Mouse (Mus musculus) macrophage (primary cell): ENCODE results near the gene Otulin. TPM values are rescaled to one million over a fixed set of nuclear protein-coding genes. Genes with fewer than 3 reads are reported as not detected.

Source experiments
- H3K27ac ChIP-seq: fragments of 350-480 bp; formaldehyde crosslinking; 2 replicates; pipeline ENCODE4 v1.9.0; 2021
- H3K36me3 ChIP-seq: fragments of 350-480 bp; formaldehyde crosslinking; 2 replicates; pipeline ENCODE4 v1.9.0; 2021; ENCODE audit errors: inconsistent target
- H3K4me3 ChIP-seq: fragments of 350-480 bp; formaldehyde crosslinking; 2 replicates; pipeline ENCODE4 v1.9.0; 2021; ENCODE audit errors: inconsistent target
- H3K79me2 ChIP-seq: fragments of 350-480 bp; formaldehyde crosslinking; 2 replicates; pipeline ENCODE4 v1.9.0; 2021; ENCODE audit errors: inconsistent target
- WGBS: methylation state at CpG from one replicate; pipeline ENCODE4 v1.1.7; 2026; ENCODE audit warnings: inconsistent platforms; ENCODE audit not compliant: missing documents; 5-methylcytosine and 5-hydroxymethylcytosine counted together
- polyA plus RNA-seq: library from polyadenylated mRNA; stranded (reverse); fragments of 250-400 nt; gene quantifications from 3 replicates; pipeline ENCODE4 v1.2.4, GENCODE M21; 2018; ENCODE audit warnings: inconsistent platforms

Otulin gene
- polyA plus RNA-seq, 1 experiment from 2014 or later: 52.3 TPM

DNA sequence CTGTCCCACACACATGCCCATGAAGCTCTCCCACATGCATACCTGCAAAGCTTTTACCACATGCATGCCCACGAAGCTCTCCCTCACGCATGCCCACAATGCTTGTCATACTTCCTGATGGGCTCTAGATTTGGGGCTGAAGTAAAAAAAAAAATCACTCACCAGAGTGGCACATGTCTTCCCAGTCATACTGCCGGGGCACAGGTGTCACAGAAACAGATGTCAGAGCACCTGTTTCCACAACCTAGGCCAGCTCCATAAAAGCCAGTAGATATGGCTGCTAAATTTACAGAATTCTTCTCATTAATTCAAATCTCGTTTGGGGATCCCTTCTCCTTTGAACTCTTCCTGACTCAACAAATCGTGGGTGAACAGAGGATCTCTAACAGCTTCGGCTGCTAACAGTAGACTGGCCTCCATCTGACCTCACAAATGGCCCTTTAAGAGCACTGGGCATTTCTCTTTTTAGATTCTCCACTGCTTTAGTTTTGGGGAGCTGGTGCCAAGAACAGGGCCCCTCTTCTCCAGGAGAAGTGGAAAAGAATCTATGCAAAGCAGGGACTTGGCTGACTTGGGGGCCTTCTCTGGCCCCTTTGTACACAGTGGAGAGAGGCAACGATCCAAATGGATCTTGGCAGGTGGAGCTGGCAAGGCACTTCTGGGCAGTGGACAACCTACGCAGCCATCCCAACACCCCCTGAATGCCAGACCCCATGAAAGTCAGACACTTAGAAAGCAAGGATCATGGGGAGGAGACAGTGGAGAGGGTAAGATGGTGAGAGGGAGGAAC is 55.3 kb downstream of the Otulin start:
- 88% methylated on average over 8 of the region's 8 CpGs for WGBS
- Histone ChIP-seq H3K4me3 (no peak overlapping the region), H3K79me2 (no peaks in the 10 kb centered on the region), H3K36me3 (no peaks in the 10 kb centered on the region; the same call in 1 of the 2 replicates), H3K27ac (no peak overlapping the region)

DNA sequence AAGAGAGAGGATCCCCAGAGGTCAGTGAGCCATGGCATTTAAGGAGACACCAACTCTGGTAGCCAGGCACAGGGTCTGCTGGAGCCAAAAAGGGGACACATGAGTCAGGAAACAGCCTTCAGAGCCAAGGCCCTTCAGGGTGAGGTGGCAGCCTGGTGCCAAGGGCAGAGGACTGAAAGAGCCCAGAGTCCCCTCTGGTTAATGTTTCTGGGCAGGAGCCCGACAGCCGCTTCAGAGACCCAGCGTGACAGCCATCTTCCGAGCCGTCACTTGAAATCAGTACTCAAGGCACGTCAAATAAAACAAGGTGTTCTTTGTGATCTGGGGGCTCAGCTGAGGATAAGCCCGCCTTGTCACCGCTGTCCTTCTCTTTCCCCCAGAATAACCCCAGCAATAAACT is 59.3 kb downstream of the Otulin start:
- WGBS: 94% methylated on average over 8 of the region's 8 CpGs
- Histone ChIP-seq H3K36me3 (peaks cover 2% of the 10 kb centered on the region; the same call in 1 of the 2 replicates), H3K27ac (no peak overlapping the region), H3K79me2 (no peaks in the 10 kb centered on the region), H3K4me3 (no peak overlapping the region)

DNA sequence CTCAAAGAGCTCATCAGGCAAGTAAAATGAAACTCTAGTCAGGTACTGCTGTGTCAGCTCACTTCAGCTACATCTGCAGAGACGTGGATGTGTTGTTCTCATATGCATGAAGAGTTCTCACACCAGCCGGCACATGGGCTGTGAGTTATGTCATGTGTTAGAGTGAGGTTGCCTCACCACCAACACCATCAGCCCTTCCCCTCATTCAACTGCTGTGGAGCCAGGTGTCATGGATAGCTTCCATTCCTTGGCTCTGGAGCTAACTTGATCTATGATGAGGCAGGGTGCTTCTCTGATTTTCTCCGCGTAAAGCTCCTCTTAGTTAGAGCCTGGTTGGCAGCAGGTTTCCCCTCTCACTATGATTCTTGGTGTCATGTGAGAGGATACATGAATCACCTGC is 60.1 kb downstream of the Otulin start:
- Histone ChIP-seq H3K79me2 (no peaks in the 10 kb centered on the region), H3K27ac (no peak overlapping the region), H3K4me3 (no peak overlapping the region), H3K36me3 (peaks cover 10% of the 10 kb centered on the region; the same call in 1 of the 2 replicates)
- WGBS: 97% methylated on average over 3 of the region's 4 CpGs

DNA sequence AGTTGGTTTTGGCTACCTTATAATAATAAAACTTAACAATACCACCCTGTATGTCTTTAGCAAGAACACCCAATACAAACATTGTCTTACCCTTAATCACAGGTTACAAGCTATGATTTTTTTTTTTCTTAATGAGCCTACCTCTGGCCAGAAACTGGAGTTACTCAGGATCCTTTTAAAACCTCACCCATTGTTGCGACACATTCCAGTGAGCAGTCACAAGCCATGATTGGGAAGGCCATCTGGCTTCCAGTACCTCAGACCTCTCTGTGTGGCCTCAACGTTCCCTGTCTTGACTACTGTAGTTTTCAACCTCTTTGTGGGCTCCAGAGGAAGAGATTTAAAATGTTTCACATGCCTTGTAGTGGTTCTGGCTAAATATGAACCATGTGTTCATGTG is 60.6 kb downstream of the Otulin start:
- Histone ChIP-seq H3K4me3 (no peak overlapping the region), H3K36me3 (peaks cover 11% of the 10 kb centered on the region; the same call in 1 of the 2 replicates), H3K79me2 (no peaks in the 10 kb centered on the region), H3K27ac (no peak overlapping the region)
- 76% methylated on average over 2 of the region's 2 CpGs for WGBS

DNA sequence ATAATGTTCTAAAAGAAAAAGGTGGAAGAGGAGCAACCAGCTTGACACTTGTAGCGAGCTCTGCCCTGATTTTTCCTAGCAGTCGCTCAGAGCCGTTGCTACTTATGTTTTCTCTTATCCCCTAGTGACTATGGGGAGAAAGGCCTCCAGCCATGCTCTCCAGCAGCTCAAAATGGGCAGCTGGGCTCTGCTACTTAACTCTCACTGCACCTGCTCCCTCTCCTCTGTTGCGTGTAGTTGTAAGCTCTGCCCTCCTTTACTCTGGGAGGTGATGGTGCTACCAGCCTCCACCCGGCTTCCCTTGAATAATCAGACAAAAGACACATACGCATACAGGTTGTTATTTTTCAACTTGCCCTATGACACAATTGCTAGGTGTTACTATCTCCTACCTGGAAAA is 62.1 kb downstream of the Otulin start:
- Histone ChIP-seq H3K27ac (no peak overlapping the region), H3K79me2 (no peaks in the 10 kb centered on the region), H3K4me3 (no peak overlapping the region), H3K36me3 (0 out of 2 replicates have a peak, but pooled peaks cover 11% of the 10 kb centered on the region)
- 90% methylated on average over 6 of the region's 6 CpGs for WGBS

DNA sequence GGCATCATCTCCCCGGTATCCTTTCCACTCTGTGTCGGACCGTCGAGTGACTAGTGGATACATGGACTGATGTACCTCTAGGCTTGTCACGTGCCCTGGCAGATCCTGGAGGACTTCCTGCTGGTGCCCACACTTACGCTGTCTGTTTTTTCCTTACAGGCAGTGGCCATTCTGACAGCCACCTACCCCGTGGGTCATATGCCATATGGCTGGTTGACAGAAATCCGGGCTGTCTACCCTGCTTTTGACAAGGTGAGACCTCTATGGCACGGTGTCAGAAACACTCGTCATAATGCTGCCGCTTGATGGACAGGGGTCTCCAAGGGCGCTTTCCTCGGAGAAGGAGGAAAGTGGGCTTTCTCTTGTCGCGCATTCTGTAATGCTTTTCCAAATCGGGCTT is 63.1 kb downstream of the Otulin start:
- Histone ChIP-seq H3K27ac (no peak overlapping the region), H3K4me3 (no peak overlapping the region), H3K79me2 (no peaks in the 10 kb centered on the region), H3K36me3 (0 out of 2 replicates have a peak, but pooled peaks cover 11% of the 10 kb centered on the region)
- WGBS: 97% methylated on average over 15 of the region's 16 CpGs

DNA sequence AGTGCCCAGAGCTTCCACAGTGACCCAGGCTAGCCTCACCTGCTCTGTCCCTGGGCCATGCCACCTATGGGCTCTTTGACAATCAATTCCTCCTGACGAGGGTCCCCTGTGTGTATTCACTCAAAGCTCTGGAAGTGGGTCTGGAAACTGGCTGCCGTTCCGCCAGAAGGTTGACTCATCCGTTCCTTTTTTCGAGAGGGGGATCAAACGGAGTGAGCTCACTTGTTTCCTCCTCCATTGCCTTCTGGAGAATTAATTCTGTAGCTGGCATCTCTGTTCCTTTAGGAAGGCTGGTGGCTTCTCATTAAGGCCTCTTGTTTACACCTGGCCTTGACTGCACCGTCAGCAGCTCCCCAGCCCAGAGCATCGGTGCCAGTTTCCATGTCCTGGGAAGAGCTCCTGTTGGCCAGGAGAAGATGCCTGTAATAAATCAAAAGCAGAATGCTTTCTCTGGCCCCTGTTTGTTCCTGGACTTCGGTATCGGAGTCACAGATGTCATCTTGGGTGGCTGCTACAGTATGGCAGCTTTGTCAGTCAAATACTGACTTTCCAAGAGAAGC is 64.8 kb downstream of the Otulin start:
- Histone ChIP-seq H3K36me3 (0 out of 2 replicates have a peak, but pooled peaks cover 11% of the 10 kb centered on the region), H3K27ac (no peak overlapping the region), H3K79me2 (no peaks in the 10 kb centered on the region), H3K4me3 (no peak overlapping the region)
- 96% methylated on average over 10 of the region's 10 CpGs for WGBS

DNA sequence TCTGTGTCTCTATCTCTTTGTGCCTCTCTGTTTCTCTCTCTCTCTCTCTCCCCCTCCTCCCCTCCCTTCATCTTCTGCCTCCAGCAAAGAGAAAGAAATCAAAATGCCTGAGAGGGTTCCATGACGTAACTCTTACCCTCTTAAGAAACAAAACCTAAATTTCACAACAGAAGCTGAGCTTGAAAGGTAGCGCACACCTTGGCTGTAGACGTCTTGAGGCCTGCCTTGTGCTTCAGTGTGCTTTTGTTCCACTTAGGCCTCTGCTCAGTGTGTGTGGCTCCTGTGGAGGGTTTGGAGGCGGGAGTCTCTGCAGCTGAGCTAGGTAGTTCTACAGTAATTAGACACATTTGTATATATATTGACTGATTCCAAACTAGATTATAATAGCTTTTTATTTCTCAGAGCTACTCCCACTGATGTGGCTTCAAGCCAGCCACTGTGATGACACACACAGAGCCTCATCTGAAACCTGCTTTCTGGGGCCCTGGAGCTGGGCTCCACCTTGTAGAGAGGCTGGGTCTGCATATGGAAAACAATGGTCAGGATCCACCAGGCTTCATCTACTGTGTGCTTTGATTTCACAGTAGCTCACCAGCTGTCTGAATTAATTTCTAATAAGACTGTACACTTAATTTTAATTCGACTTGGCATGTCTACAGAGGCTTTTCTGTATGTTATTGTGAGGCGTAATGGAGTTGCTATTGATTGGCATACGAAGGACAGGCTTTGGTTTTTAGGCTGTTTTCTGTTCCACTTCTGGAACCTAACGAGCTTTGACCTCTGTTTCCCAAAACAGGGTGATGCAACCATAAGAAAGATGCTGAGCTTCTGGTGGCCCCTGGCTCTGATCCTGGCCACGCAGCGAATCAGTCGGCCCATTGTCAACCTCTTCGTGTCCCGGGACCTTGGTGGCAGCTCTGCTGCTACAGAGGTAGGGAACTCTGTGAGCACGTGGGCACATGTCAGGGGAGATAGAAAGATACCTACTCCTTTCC is 66.1 kb downstream of the Otulin start:
- 0 out of 2 replicates have a peak, but pooled peaks cover 11% of the 10 kb centered on the region for H3K36me3 ChIP-seq
- H3K4me3 ChIP-seq: no peak overlapping the region
- no peaks in the 10 kb centered on the region for H3K79me2 ChIP-seq
- 89% methylated on average over 10 of the region's 14 CpGs for WGBS
- no peak overlapping the region for H3K27ac ChIP-seq

DNA sequence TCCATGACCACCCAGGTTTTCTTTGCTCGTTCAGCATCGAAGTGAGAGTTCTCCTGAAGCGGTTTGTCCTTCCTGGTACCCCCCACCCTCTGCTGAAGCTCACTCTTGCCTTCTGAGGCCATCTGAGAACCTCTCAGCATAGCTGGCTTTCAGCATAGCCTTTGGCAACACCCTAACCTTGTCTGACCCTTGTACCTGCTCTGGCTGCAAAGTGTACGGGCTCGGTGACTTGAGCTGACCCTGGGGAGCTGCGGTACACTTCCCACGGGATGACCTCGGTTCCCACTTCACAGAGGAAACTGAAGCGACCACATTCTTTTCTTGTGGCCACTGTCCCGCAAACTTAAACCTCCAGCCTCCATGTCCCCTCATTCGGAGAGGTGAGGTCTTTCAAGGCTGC is 70.2 kb downstream of the Otulin start:
- H3K36me3 ChIP-seq: 0 out of 2 replicates have a peak, but pooled peaks cover under 1% of the 10 kb centered on the region
- H3K79me2 ChIP-seq: no peaks in the 10 kb centered on the region
- WGBS: 88% methylated on average over 11 of the region's 11 CpGs
- H3K27ac ChIP-seq: no peak overlapping the region
- H3K4me3 ChIP-seq: no peak overlapping the region

DNA sequence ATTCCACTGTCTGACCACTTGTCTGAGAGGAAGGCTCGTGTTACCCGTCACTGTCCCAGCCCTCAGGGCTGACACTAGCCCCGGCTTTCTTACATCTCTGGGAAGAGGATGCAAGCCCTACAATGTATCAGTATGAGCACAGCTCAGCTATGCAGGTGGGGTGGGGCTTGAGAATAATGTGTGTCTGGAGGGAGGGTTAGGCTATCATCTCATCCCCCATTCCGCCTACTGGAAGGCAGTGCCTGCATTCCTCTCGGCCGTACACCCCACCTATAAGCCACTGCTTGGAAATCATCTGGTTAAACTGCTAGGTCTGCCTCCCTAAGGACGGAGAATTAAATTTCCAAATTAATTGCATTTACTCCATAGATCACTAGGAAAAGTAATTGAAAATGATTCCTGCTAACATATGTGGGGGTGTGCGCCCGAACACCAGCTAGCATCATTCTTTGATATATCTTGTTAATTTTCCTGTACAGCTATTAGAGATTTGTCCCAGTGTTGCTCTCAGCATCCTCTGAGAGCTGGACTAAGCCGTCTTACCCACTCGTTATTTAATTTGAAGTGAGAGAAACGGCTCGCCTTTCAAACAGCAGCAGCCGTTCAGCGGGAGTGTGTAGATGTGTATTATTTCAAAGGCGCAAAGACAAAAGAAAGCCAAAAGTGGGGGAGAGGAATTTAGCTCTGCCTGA is 71.9 kb downstream of the Otulin start:
- Histone ChIP-seq H3K79me2 (no peaks in the 10 kb centered on the region), H3K36me3 (no peaks in the 10 kb centered on the region), H3K4me3 (no peak overlapping the region), H3K27ac (no peak overlapping the region)
- 97% methylated on average over 16 of the region's 16 CpGs for WGBS

DNA sequence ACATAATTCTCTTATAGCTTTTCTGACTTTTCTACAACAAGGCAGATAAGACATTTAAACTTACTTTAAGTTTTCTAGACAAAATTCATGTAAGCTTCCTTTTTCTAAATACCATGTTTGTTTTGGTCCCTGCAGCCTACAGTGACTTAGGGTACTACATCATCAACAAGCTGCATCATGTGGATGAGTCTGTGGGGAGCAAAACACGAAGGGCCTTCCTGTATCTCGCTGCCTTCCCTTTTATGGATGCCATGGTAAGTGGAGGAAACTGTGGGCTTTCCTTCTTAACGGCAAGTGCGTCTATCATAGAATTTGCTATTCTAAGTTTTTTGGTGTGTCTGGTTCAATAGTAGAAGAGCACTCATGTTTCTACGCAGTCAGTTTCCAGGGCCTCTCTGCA is 76.9 kb downstream of the Otulin start:
- H3K27ac ChIP-seq: no peak overlapping the region
- no peaks in the 10 kb centered on the region for H3K79me2 ChIP-seq
- 36% methylated on average over 5 of the region's 5 CpGs for WGBS
- no peak overlapping the region for H3K4me3 ChIP-seq
- no peaks in the 10 kb centered on the region for H3K36me3 ChIP-seq

DNA sequence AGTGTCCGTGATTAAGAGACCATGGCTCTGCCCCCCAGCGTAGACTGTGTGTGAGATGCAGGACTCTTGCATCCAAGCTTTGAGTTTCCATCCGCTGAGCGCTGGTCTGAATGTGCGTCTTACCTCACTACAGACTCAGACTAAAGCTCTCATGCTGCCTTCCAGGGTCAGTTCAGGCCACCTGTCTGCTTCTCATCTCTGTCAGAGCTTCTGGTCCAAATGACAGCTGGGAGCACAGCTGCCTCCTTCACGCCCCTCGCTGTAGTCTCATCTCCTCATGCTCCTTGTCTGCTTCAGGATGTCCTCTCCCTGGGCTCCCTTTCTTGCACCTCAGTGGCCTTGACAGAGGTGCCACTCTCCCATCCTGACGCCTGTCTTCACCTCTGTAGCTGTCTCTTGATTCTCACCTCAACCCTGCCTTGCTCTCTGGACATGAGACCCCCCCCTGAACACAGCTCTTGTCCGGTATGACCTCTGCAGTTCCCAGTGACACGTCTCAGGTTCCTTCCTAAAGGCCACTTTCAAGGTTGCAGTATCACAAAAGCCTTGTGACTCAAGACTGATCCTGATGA is 78.3 kb downstream of the Otulin start:
- 93% methylated on average over 9 of the region's 10 CpGs for WGBS
- no peaks in the 10 kb centered on the region for H3K79me2 ChIP-seq
- no peak overlapping the region for H3K27ac ChIP-seq
- no peak overlapping the region for H3K4me3 ChIP-seq
- no peaks in the 10 kb centered on the region for H3K36me3 ChIP-seq

DNA sequence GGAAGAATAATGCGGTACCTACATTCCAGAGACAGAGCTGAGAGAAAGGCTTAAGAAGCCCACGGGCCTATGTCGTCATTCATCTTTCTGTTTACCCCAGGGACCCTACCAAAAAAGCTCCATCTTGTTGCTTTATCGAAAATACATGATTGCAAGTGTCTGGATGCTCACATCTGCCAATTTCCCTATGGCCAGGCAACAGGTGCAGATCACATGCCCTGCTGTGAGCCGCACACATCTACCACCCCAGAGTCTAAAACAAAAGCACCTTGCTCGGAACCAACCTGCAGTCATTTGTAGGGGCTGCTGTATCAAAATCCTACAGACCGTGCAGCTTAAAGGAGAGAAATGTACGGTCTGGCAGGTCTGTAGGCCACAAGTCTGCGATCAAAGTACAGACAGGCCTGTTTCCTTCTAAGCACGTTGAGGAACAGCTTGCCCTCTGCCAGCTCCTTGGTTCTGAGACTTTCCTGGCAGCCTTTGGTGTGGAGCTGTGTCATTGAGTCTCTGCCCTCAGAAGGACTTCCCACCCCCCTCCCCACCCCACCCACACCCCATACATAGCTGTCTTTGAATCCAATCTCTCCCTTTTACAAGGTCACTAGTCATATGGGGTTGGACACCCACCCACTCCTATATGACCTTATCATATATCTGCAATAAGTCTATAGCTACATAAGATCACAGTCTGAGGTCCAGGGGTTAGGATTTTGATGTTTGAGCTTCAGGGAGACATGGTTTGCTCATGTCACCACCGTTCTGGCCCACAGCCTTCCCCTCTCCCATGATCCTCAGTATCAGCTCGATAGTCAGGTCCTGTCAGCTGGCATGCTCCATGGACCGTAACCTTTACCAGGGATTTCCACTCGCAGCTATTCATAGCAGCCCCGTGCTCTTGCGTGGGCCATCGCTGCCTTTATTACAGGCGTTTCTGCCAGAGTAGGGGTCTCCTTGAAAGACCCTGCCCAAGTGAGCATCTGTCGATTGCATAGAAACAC is 79.1 kb downstream of the Otulin start:
- Histone ChIP-seq H3K79me2 (no peaks in the 10 kb centered on the region), H3K27ac (no peak overlapping the region), H3K36me3 (no peaks in the 10 kb centered on the region), H3K4me3 (no peak overlapping the region)
- WGBS: 93% methylated on average over 19 of the region's 19 CpGs
